Mouse (Mus musculus) kidney, adult 2 months (tissue): ENCODE results near the gene Limch1. TPM values are rescaled to one million over a fixed set of nuclear protein-coding genes. Genes with fewer than 3 reads are reported as not detected.

Experiments used
- DNase-seq: peaks from one replicate; pipeline ENCODE4 v3.0.0; 2021
- H3K27ac ChIP-seq: fragments of 200-500 bp; 2 replicates; pipeline ENCODE4 v1.5.1; 2012; ENCODE audit warnings: low read depth, low read length, control low read depth, inconsistent platforms; ENCODE audit not compliant: insufficient read depth
- H3K27me3 ChIP-seq: fragments of 200-500 bp; replicated peaks from 2 replicates; pipeline ENCODE4 v1.6.1; 2012; ENCODE audit warnings: mild to moderate bottlenecking, moderate library complexity, low read length, inconsistent platforms; ENCODE audit not compliant: control insufficient read depth, insufficient read depth
- H3K36me3 ChIP-seq: fragments of 200-500 bp; 2 replicates; pipeline ENCODE4 v1.6.1; 2012; ENCODE audit warnings: mild to moderate bottlenecking, moderate library complexity, low read length, inconsistent platforms; ENCODE audit not compliant: control insufficient read depth, insufficient read depth
- H3K4me1 ChIP-seq: fragments of 200-500 bp; 2 replicates; pipeline ENCODE4 v1.6.1; 2011; ENCODE audit warnings: low read length; ENCODE audit not compliant: control insufficient read depth, insufficient read depth
- H3K4me3 ChIP-seq: fragments of 200-500 bp; 2 replicates; pipeline ENCODE4 v1.5.1; 2011; ENCODE audit warnings: mild to moderate bottlenecking, low read depth, low read length, control low read depth; ENCODE audit not compliant: insufficient read depth
- CTCF ChIP-seq: fragments of 200-500 bp; conservative IDR thresholded peaks from 2 replicates; pipeline ENCODE4 v1.5.1; 2011; ENCODE audit warnings: low read depth, mild to moderate bottlenecking, control low read depth, low read length, moderate library complexity, mixed read lengths; ENCODE audit not compliant: insufficient read depth, insufficient read length
- POLR2A ChIP-seq: fragments of 200-500 bp; IDR thresholded peaks from one replicate; pipeline ENCODE4 v1.6.1; 2011; ENCODE audit warnings: low read depth, low read length, control low read depth
- WGBS: fragments of 180-500 bp; shearing (Covaris S2); methylation state at CpG from one replicate; pipeline ENCODE4 v1.1.7; 2018; 5-methylcytosine and 5-hydroxymethylcytosine counted together
- polyA plus RNA-seq: library from polyadenylated mRNA; depleted of rRNA; stranded (reverse); fragments of >200 nt; gene quantifications from 2 replicates; pipeline ENCODE4 v1.2.3, GENCODE M21; 2012

Limch1 gene
- polyA plus RNA-seq, 1 experiment, result 27.0 TPM

- TF ChIP-seq POLR2A (no peak), CTCF (no peak)
- peaks cover 13% of the 10 kb centered on the region for H3K27me3 ChIP-seq
- no peak overlapping the region for H3K27ac ChIP-seq
- peak; percentile 15 for DNase-seq
- WGBS, result 7% methylated on average over 15 of the region's 15 CpGs
- H3K36me3 ChIP-seq, result no peaks in the 10 kb centered on the region
- H3K4me1 ChIP-seq, result no peaks in the 10 kb centered on the region
- H3K4me3 ChIP-seq, result no peak overlapping the region
Observed at GRCm38 (mm10) chr5:67095153-67095552, 349.5 kb downstream of the Limch1 start.

GRCm38 (mm10) chr5:67095651-67096377 is 350.2 kb downstream of the Limch1 start:
- no peaks in the 10 kb centered on the region for H3K36me3 ChIP-seq
- H3K4me3 ChIP-seq, result no peak overlapping the region; the same call in 1 of the 2 replicates
- H3K4me1 ChIP-seq, result no peaks in the 10 kb centered on the region
- TF ChIP-seq CTCF, result no peak
- TF ChIP-seq POLR2A, result no peak
- no peak for DNase-seq
- 4% methylated on average over 41 of the region's 47 CpGs for WGBS
- H3K27ac ChIP-seq, result no peak overlapping the region
- peaks cover 13% of the 10 kb centered on the region for H3K27me3 ChIP-seq

- peak; percentile 17 for DNase-seq
- peaks cover 14% of the 10 kb centered on the region for H3K27me3 ChIP-seq
Observed at GRCm38 (mm10) chr5:67096378-67096771, 350.7 kb downstream of the Limch1 start.

GRCm38 (mm10) chr5:67097106-67098050 is 351.8 kb downstream of the Limch1 start:
- no peaks in the 10 kb centered on the region for H3K36me3 ChIP-seq
- TF ChIP-seq CTCF, result no peak
- no peak for TF ChIP-seq POLR2A
- DNase-seq, result peak; percentile 39
- peaks cover 19% of the 10 kb centered on the region for H3K27me3 ChIP-seq
- H3K4me1 ChIP-seq, result no peaks in the 10 kb centered on the region
- no peak overlapping the region for H3K4me3 ChIP-seq
- WGBS, result 6% methylated on average over 41 of the region's 41 CpGs
- H3K27ac ChIP-seq, result no peak overlapping the region

More at GRCm38 (mm10) chr5:67096378-67096771, 350.7 kb downstream of the Limch1 start:
- no peak for TF ChIP-seq CTCF
- no peak for TF ChIP-seq POLR2A
- no peak overlapping the region; the same call in 1 of the 2 replicates for H3K4me3 ChIP-seq
- H3K27ac ChIP-seq, result no peak overlapping the region
- H3K4me1 ChIP-seq, result no peaks in the 10 kb centered on the region
- WGBS, result under 1% methylated on average over 28 of the region's 28 CpGs
- H3K36me3 ChIP-seq, result no peaks in the 10 kb centered on the region

- no peak overlapping the region for H3K4me3 ChIP-seq
- no peak for TF ChIP-seq POLR2A
- no peak for TF ChIP-seq CTCF
- no peaks in the 10 kb centered on the region for H3K4me1 ChIP-seq
- no peaks in the 10 kb centered on the region for H3K36me3 ChIP-seq
- peaks cover 19% of the 10 kb centered on the region for H3K27me3 ChIP-seq
- 10% methylated on average over 23 of the region's 23 CpGs for WGBS
- no peak overlapping the region for H3K27ac ChIP-seq
- no peak for DNase-seq
Observed at GRCm38 (mm10) chr5:67098051-67098732, 352.6 kb downstream of the Limch1 start.

GRCm38 (mm10) chr5:67098733-67099323 is 353.2 kb downstream of the Limch1 start, which contains the start of gene Phox2b:
Phox2b (minus strand) TSS chr5:67099301.
- no peak for TF ChIP-seq CTCF
- TF ChIP-seq POLR2A, result no peak
- 5% methylated on average over 16 of the region's 16 CpGs for WGBS
- no peak within 1 kb of the TSS for H3K4me3 ChIP-seq
- no peak within 1 kb of the TSS for H3K27ac ChIP-seq
- H3K4me1 ChIP-seq, result no peaks in the 10 kb centered on the region
- peaks cover 18% of the 10 kb centered on the region for H3K27me3 ChIP-seq
- H3K36me3 ChIP-seq, result no peaks in the 10 kb centered on the region
- DNase-seq, result no peak
